ENCODE assay signal across 21 mouse cellular contexts in the genomic region with DNA sequence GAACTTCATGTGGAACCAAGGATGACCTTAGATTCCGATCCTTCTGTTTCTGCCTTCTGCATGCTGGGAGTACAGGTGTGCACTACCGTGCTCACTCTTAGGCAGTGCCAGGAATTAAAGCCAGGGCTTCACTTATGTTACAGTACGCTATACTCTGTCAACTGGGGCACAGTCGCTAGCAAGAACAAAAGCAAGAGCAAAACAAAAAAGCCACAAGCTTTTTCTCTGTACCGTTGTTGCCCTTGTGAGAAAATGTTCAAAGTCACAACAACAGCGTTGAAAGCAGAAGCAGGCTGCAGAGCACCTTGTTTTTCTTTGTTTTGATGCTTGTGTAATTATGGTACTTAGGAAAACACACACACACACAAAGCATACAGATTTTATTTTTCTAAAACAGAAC.
DNase-seq lines count a peak whose midpoint lies in the region; ATAC-seq lines count a peak whose summit lies in the region.
"Had no signal": no experiment of that assay in that cellular context is flagged by ENCODE, and none has a peak within 500 bp of the region (broad histone marks: within the 10 kb centered on the region; RNA-seq: fewer than 3 reads in every experiment).

No protein-coding gene starts in this region.

- H3K9ac ChIP-seq in intestine, embryonic 15.5 days = no peak overlapping the region
- H3K9ac ChIP-seq: embryonic facial prominence, embryonic 13.5 days; forebrain, embryonic 12.5 days; heart, embryonic 12.5 days; hindbrain, embryonic 15.5 days had no signal

- H3K27me3 ChIP-seq in intestine, embryonic 15.5 days (replicated peaks) = no peaks in the 10 kb centered on the region
- H3K27me3 ChIP-seq: CH12.LX; embryonic facial prominence, embryonic 13.5 days; forebrain, embryonic 12.5 days; heart, embryonic 12.5 days; hindbrain, embryonic 15.5 days; Patski had no signal

- no peaks in the 10 kb centered on the region for H3K36me3 ChIP-seq in intestine, embryonic 15.5 days
- H3K36me3 ChIP-seq: embryonic facial prominence, embryonic 13.5 days; forebrain, embryonic 12.5 days; heart, embryonic 12.5 days; hindbrain, embryonic 15.5 days had no signal

- H3K4me2 ChIP-seq in intestine, embryonic 15.5 days (replicated peaks) = no peak overlapping the region
- H3K4me2 ChIP-seq: embryonic facial prominence, embryonic 13.5 days; forebrain, embryonic 12.5 days; heart, embryonic 12.5 days; hindbrain, embryonic 15.5 days had no signal

- H3K4me3 ChIP-seq in intestine, embryonic 15.5 days (replicated peaks) = no peak overlapping the region
- H3K4me3 ChIP-seq: embryonic facial prominence, embryonic 13.5 days; forebrain, embryonic 12.5 days; heart, embryonic 12.5 days; hindbrain, embryonic 15.5 days had no signal

- peak; percentile 39 for DNase-seq in CD4-positive, CD25-positive, alpha-beta regulatory T cell, adult 2 months (ENCODE audit: low read depth, low spot score)
- DNase-seq in T-cell, adult 2 months (ENCODE audit: low spot score) = peak; percentile 64
- peak; percentile 73 for DNase-seq in naive thymus-derived CD4-positive, alpha-beta T cell, adult 2 months (ENCODE audit: low read depth)
- DNase-seq in thymus, postnatal 14 days = peak; percentile 43
- no peak for DNase-seq in gastrocnemius, postnatal 25 days
- DNase-seq in layer of hippocampus, postnatal 25 days (ENCODE audit: extremely low spot score in 1 of 2, low spot score in 1 of 2) = no peak
- DNase-seq: adrenal gland, adult 8-10 months; adrenal gland, postnatal 36 days; cerebellum, adult 8-10 months; cerebellum, postnatal 14 days; gastrocnemius, postnatal 10 days; heart, postnatal 36 days had no signal

- H3K27ac ChIP-seq in intestine, embryonic 15.5 days = no peak overlapping the region
- H3K27ac ChIP-seq: embryonic facial prominence, embryonic 13.5 days; forebrain, embryonic 12.5 days; hindbrain, embryonic 15.5 days had no signal

- H3K9me3 ChIP-seq in intestine, embryonic 15.5 days = no peaks in the 10 kb centered on the region
- H3K9me3 ChIP-seq: embryonic facial prominence, embryonic 13.5 days; forebrain, embryonic 12.5 days; hindbrain, embryonic 15.5 days had no signal

- WGBS in intestine, embryonic 15.5 days = 94% methylated on average over 6 of the region's 6 CpGs

- no peaks in the 10 kb centered on the region for H3K4me1 ChIP-seq in intestine, embryonic 15.5 days (replicated peaks)
- H3K4me1 ChIP-seq: embryonic facial prominence, embryonic 13.5 days; forebrain, embryonic 12.5 days; heart, embryonic 12.5 days; hindbrain, embryonic 15.5 days had no signal

- no peak for ATAC-seq in megakaryocyte-erythroid progenitor cell, adult 5-6 weeks (replicated peaks; ENCODE audit: low FRiP score, low TSS enrichment, poor library complexity, severe bottlenecking)
- no peak for ATAC-seq in intestine, embryonic 15.5 days
- ATAC-seq: forebrain, embryonic 16.5 days; Patski had no signal

Comparison
In these comparisons a context has a peak if more than half of its experiments do, and no peak if none do; other contexts are left out.
1. DNase-seq: peak in CD4-positive, CD25-positive, alpha-beta regulatory T cell, adult 2 months (single experiment), T-cell, adult 2 months (single experiment), naive thymus-derived CD4-positive, alpha-beta T cell, adult 2 months (single experiment) and thymus, postnatal 14 days (single experiment); none in gastrocnemius, postnatal 25 days (single experiment) and layer of hippocampus, postnatal 25 days (0 of 2).